Mouse (Mus musculus) lung, adult 2 months (tissue): ENCODE measurements around the gene Vgll1.

ENCODE experiments used
- CTCF ChIP-seq: fragments of 200-500 bp; IDR thresholded peaks from 2 replicates; pipeline ENCODE4 v1.5.1; 2011; ENCODE audit warnings: mild to moderate bottlenecking, low read length, control low read depth; ENCODE audit not compliant: insufficient read depth
- POLR2A ChIP-seq: fragments of 200-500 bp; IDR thresholded peaks from 2 replicates; pipeline ENCODE4 v1.6.1; 2011; ENCODE audit warnings: low read depth, mild to moderate bottlenecking, control low read depth, low read length, borderline replicate concordance; ENCODE audit errors: extremely low read depth

- TF ChIP-seq POLR2A = no peak
- TF ChIP-seq CTCF = no peak
Measured at GRCm38 (mm10) chrX:57043869-57044268, 44.0 kb upstream of the Vgll1 start.
